Mouse (Mus musculus): ENCODE results near the gene Snx21. TPM values are rescaled to one million over a fixed set of nuclear protein-coding genes. Genes with fewer than 3 reads are reported as not detected.

Snx21 gene
- total RNA-seq, 1 experiment = 7.0 TPM

- no peak overlapping the region for H3K9ac ChIP-seq (ENCODE audit: insufficient read depth, low read depth, low read length, poor library complexity, severe bottlenecking)
- H3K4me1 ChIP-seq (ENCODE audit: control insufficient read depth in 2 of 2, insufficient read depth in 2 of 2, low read length in 2 of 2, poor library complexity in 1 of 2) = peaks cover 0 to 2% of the 10 kb centered on the region in 2 experiments; a peak in 1 of 4 replicates
- no peak for TF ChIP-seq CHD2 (IDR thresholded peaks at IDR 0.05; ENCODE audit: low read depth, low read length)
- TF ChIP-seq HCFC1 (IDR thresholded peaks at IDR 0.05; ENCODE audit: borderline replicate concordance, insufficient read depth, low read length) = no peak
- no peak for TF ChIP-seq ZNF384 (IDR thresholded peaks at IDR 0.05; ENCODE audit: low read depth, low read length)
- TF ChIP-seq MAFK (IDR thresholded peaks at IDR 0.05; ENCODE audit: insufficient read depth, low read depth, low read length) = no peak
- no peak for TF ChIP-seq ZC3H11A (IDR thresholded peaks at IDR 0.05; ENCODE audit: borderline replicate concordance, low read depth, low read length)
- in situ Hi-C loops (cut with MboI; ENCODE audit: low sequenced_read_pairs in 2 of 2, unreplicated experiment in 2 of 2) = no loop called here
- peaks cover 46% of the 10 kb centered on the region for H3K36me3 ChIP-seq (ENCODE audit: control insufficient read depth, insufficient read depth, low read length, poor library complexity, severe bottlenecking)
- no peak overlapping the region for H3K4me3 ChIP-seq (ENCODE audit: insufficient read depth in 1 of 2, low read depth in 1 of 2, low read length in 2 of 2, poor library complexity in 1 of 2, severe bottlenecking in 1 of 2)
- DNase-seq (ENCODE audit: low read depth, low spot score) = no peak
- H3K9me3 ChIP-seq (ENCODE audit: control insufficient read depth, insufficient read depth, low read depth, low read length) = no peaks in the 10 kb centered on the region
- H3K27ac ChIP-seq (ENCODE audit: insufficient read depth, low read depth, low read length, poor library complexity, severe bottlenecking) = no peak overlapping the region
These were observed 33.2 kb upstream of the Snx21 start for GRCm38 (mm10) chr2:164752454-164752853.

DNA sequence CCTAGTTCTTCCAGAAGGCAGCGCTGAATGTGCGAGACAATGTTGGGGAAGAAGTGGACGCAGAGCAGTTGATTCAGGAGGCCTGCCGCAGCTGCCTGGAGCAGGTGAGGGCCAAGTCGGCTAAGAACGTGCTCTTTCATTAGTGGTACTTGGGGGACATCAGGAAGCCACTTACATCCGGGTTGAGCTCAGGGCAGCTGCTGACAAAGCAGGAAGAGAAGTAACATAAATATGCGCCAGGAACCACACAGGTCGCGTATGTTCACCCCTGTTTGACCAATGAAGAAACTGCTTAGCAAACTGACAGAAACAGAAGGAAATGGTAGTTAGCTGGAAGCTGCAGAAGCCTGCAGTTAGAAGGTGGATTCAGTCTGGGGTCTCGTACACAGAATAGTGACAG, 31.5 kb upstream of the Snx21 start:
- Histone ChIP-seq H3K9ac (ENCODE audit: insufficient read depth, low read depth, low read length, poor library complexity, severe bottlenecking) (no peak overlapping the region), H3K27ac (ENCODE audit: insufficient read depth, low read depth, low read length, poor library complexity, severe bottlenecking) (no peak overlapping the region), H3K36me3 (ENCODE audit: control insufficient read depth, insufficient read depth, low read length, poor library complexity, severe bottlenecking) (peaks cover 50% of the 10 kb centered on the region), H3K4me1 (ENCODE audit: control insufficient read depth in 2 of 2, insufficient read depth in 2 of 2, low read length in 2 of 2, poor library complexity in 1 of 2) (no peaks in the 10 kb centered on the region), H3K9me3 (ENCODE audit: control insufficient read depth, insufficient read depth, low read depth, low read length) (no peaks in the 10 kb centered on the region), H3K4me3 (ENCODE audit: insufficient read depth in 1 of 2, low read depth in 1 of 2, low read length in 2 of 2, poor library complexity in 1 of 2, severe bottlenecking in 1 of 2) (no peak overlapping the region)
- DNase-seq (ENCODE audit: low read depth, low spot score) = no peak
- no peak for TF ChIP-seq ZC3H11A (IDR thresholded peaks at IDR 0.05; ENCODE audit: borderline replicate concordance, low read depth, low read length)
- no peak for TF ChIP-seq MAFK (IDR thresholded peaks at IDR 0.05; ENCODE audit: insufficient read depth, low read depth, low read length)
- no peak for TF ChIP-seq HCFC1 (IDR thresholded peaks at IDR 0.05; ENCODE audit: borderline replicate concordance, insufficient read depth, low read length)
- no peak for TF ChIP-seq ZNF384 (IDR thresholded peaks at IDR 0.05; ENCODE audit: low read depth, low read length)
- TF ChIP-seq CHD2 (IDR thresholded peaks at IDR 0.05; ENCODE audit: low read depth, low read length) = no peak
- in situ Hi-C loops (cut with MboI; ENCODE audit: low sequenced_read_pairs in 2 of 2, unreplicated experiment in 2 of 2) = no loop called here

DNA sequence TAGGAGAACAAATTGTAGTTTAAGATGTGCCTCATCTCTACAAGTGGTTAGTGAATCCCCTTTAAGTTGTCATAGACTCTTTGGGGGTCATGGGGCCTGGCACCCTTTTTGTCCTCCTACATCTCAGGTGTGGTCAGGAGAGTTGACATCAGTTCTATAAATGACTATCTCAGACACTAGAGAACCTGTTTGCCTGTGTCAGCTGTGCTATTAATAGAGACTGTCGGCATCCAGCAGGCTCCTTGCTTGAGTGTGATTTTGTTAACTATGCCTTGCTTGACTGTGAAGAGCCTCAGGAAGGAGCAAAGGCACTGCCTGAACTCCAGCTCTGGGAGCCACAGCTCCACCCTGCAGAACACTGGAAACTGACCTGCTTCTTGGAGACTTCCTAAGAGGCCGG, 30.8 kb upstream of the Snx21 start:
- Histone ChIP-seq H3K4me1 (ENCODE audit: control insufficient read depth in 2 of 2, insufficient read depth in 2 of 2, low read length in 2 of 2, poor library complexity in 1 of 2) (no peaks in the 10 kb centered on the region), H3K36me3 (ENCODE audit: control insufficient read depth, insufficient read depth, low read length, poor library complexity, severe bottlenecking) (peaks cover 54% of the 10 kb centered on the region), H3K27ac (ENCODE audit: insufficient read depth, low read depth, low read length, poor library complexity, severe bottlenecking) (no peak overlapping the region), H3K9ac (ENCODE audit: insufficient read depth, low read depth, low read length, poor library complexity, severe bottlenecking) (no peak overlapping the region), H3K4me3 (ENCODE audit: insufficient read depth in 1 of 2, low read depth in 1 of 2, low read length in 2 of 2, poor library complexity in 1 of 2, severe bottlenecking in 1 of 2) (no peak overlapping the region), H3K9me3 (ENCODE audit: control insufficient read depth, insufficient read depth, low read depth, low read length) (no peaks in the 10 kb centered on the region)
- in situ Hi-C loops (cut with MboI; ENCODE audit: low sequenced_read_pairs in 2 of 2, unreplicated experiment in 2 of 2) = no loop called here
- no peak for DNase-seq (ENCODE audit: low read depth, low spot score)
- no peak for TF ChIP-seq MAFK (IDR thresholded peaks at IDR 0.05; ENCODE audit: insufficient read depth, low read depth, low read length)
- no peak for TF ChIP-seq HCFC1 (IDR thresholded peaks at IDR 0.05; ENCODE audit: borderline replicate concordance, insufficient read depth, low read length)
- no peak for TF ChIP-seq ZC3H11A (IDR thresholded peaks at IDR 0.05; ENCODE audit: borderline replicate concordance, low read depth, low read length)
- no peak for TF ChIP-seq ZNF384 (IDR thresholded peaks at IDR 0.05; ENCODE audit: low read depth, low read length)
- TF ChIP-seq CHD2 (IDR thresholded peaks at IDR 0.05; ENCODE audit: low read depth, low read length) = no peak

GRCm38 (mm10) chr2:164757841-164758240, 27.8 kb upstream of the Snx21 start:
- H3K4me1 ChIP-seq (ENCODE audit: control insufficient read depth in 2 of 2, insufficient read depth in 2 of 2, low read length in 2 of 2, poor library complexity in 1 of 2) = peaks cover 2 to 3% of the 10 kb centered on the region in 2 experiments; a peak in 1 of 4 replicates
- TF ChIP-seq HCFC1 (IDR thresholded peaks at IDR 0.05; ENCODE audit: borderline replicate concordance, insufficient read depth, low read length) (no peak), ZC3H11A (IDR thresholded peaks at IDR 0.05; ENCODE audit: borderline replicate concordance, low read depth, low read length) (no peak), CHD2 (IDR thresholded peaks at IDR 0.05; ENCODE audit: low read depth, low read length) (no peak), ZNF384 (IDR thresholded peaks at IDR 0.05; ENCODE audit: low read depth, low read length) (no peak), MAFK (IDR thresholded peaks at IDR 0.05; ENCODE audit: insufficient read depth, low read depth, low read length) (no peak)
- H3K9me3 ChIP-seq (ENCODE audit: control insufficient read depth, insufficient read depth, low read depth, low read length) = no peaks in the 10 kb centered on the region
- no peak for DNase-seq (ENCODE audit: low read depth, low spot score)
- no peak overlapping the region for H3K4me3 ChIP-seq (ENCODE audit: insufficient read depth in 1 of 2, low read depth in 1 of 2, low read length in 2 of 2, poor library complexity in 1 of 2, severe bottlenecking in 1 of 2)
- H3K36me3 ChIP-seq (ENCODE audit: control insufficient read depth, insufficient read depth, low read length, poor library complexity, severe bottlenecking) = peaks cover 66% of the 10 kb centered on the region
- in situ Hi-C loops (cut with MboI; ENCODE audit: low sequenced_read_pairs in 2 of 2, unreplicated experiment in 2 of 2) = no loop called here
- no peak overlapping the region for H3K27ac ChIP-seq (ENCODE audit: insufficient read depth, low read depth, low read length, poor library complexity, severe bottlenecking)
- H3K9ac ChIP-seq (ENCODE audit: insufficient read depth, low read depth, low read length, poor library complexity, severe bottlenecking) = no peak overlapping the region

- H3K36me3 ChIP-seq (ENCODE audit: control insufficient read depth, insufficient read depth, low read length, poor library complexity, severe bottlenecking) = peaks cover 72% of the 10 kb centered on the region
- no peak overlapping the region for H3K27ac ChIP-seq (ENCODE audit: insufficient read depth, low read depth, low read length, poor library complexity, severe bottlenecking)
- H3K9me3 ChIP-seq (ENCODE audit: control insufficient read depth, insufficient read depth, low read depth, low read length) = no peaks in the 10 kb centered on the region
- no peak for TF ChIP-seq HCFC1 (IDR thresholded peaks at IDR 0.05; ENCODE audit: borderline replicate concordance, insufficient read depth, low read length)
- TF ChIP-seq ZNF384 (IDR thresholded peaks at IDR 0.05; ENCODE audit: low read depth, low read length) = no peak
- no peak for TF ChIP-seq CHD2 (IDR thresholded peaks at IDR 0.05; ENCODE audit: low read depth, low read length)
- no peak for TF ChIP-seq MAFK (IDR thresholded peaks at IDR 0.05; ENCODE audit: insufficient read depth, low read depth, low read length)
- no peak for TF ChIP-seq ZC3H11A (IDR thresholded peaks at IDR 0.05; ENCODE audit: borderline replicate concordance, low read depth, low read length)
- peaks cover 2 to 3% of the 10 kb centered on the region in 2 experiments; a peak in 1 of 4 replicates for H3K4me1 ChIP-seq (ENCODE audit: control insufficient read depth in 2 of 2, insufficient read depth in 2 of 2, low read length in 2 of 2, poor library complexity in 1 of 2)
- H3K4me3 ChIP-seq (ENCODE audit: insufficient read depth in 1 of 2, low read depth in 1 of 2, low read length in 2 of 2, poor library complexity in 1 of 2, severe bottlenecking in 1 of 2) = no peak overlapping the region
- H3K9ac ChIP-seq (ENCODE audit: insufficient read depth, low read depth, low read length, poor library complexity, severe bottlenecking) = no peak overlapping the region
- in situ Hi-C loops (cut with MboI; ENCODE audit: low sequenced_read_pairs in 2 of 2, unreplicated experiment in 2 of 2) = no loop called here
- no peak for DNase-seq (ENCODE audit: low read depth, low spot score)
These were observed 26.9 kb upstream of the Snx21 start for GRCm38 (mm10) chr2:164758692-164759091.
